Mouse (Mus musculus) forebrain, embryonic 13.5 days (tissue): Measurements from ENCODE around the gene Rnf180. TPM values are rescaled to one million over a fixed set of nuclear protein-coding genes. Genes with fewer than 3 reads are reported as not detected.

Experiments used
- ATAC-seq: fragments of 200-750 bp; cut with Nextera tagmentation; 2 replicates; pipeline ENCODE4 v1.8.0; 2017
- H3K27ac ChIP-seq: fragments of 300-500 bp; sonication (generic); 2 replicates; pipeline ENCODE4 v1.5.1; 2015; ENCODE audit warnings: inconsistent platforms, mild to moderate bottlenecking, moderate library complexity
- H3K27me3 ChIP-seq: fragments of 300-500 bp; sonication (generic); 2 replicates; pipeline ENCODE4 v1.6.1; 2015; ENCODE audit warnings: mild to moderate bottlenecking, inconsistent platforms
- H3K36me3 ChIP-seq: fragments of 300-500 bp; sonication (generic); 2 replicates; pipeline ENCODE4 v1.6.1; 2015; ENCODE audit warnings: mild to moderate bottlenecking, inconsistent platforms; ENCODE audit not compliant: poor library complexity, severe bottlenecking
- H3K4me1 ChIP-seq: fragments of 300-500 bp; sonication (generic); 2 replicates; pipeline ENCODE4 v1.6.1; 2015; ENCODE audit warnings: inconsistent platforms
- H3K4me2 ChIP-seq: fragments of 300-500 bp; sonication (generic); 2 replicates; pipeline ENCODE4 v1.6.1; 2015; ENCODE audit warnings: inconsistent platforms, mild to moderate bottlenecking, moderate library complexity
- H3K4me3 ChIP-seq: fragments of 300-500 bp; sonication (generic); 2 replicates; pipeline ENCODE4 v1.5.1; 2015; ENCODE audit warnings: mild to moderate bottlenecking, inconsistent platforms
- H3K9ac ChIP-seq: fragments of 300-500 bp; sonication (generic); 2 replicates; pipeline ENCODE4 v1.6.1; 2015; ENCODE audit warnings: mild to moderate bottlenecking, inconsistent platforms
- H3K9me3 ChIP-seq: fragments of 300-500 bp; sonication (generic); replicated peaks from 2 replicates; pipeline ENCODE4 v1.6.1; 2016; ENCODE audit warnings: inconsistent platforms
- WGBS: fragments of 180-500 bp; shearing (Covaris S2); methylation state at CpG from one replicate; pipeline ENCODE4 v1.1.7; 2015; 5-methylcytosine and 5-hydroxymethylcytosine counted together
- polyA plus RNA-seq: library from polyadenylated mRNA; unstranded; fragments of >200 nt; fragmentation: Nextera tagmentation; extraction: Ambion mirVana; gene quantifications from 2 replicates; pipeline ENCODE4 v1.2.1, GENCODE M21; 2015

Gene Rnf180
- polyA plus RNA-seq, 1 experiment from 2014 or later, result 25.5 TPM

DNA sequence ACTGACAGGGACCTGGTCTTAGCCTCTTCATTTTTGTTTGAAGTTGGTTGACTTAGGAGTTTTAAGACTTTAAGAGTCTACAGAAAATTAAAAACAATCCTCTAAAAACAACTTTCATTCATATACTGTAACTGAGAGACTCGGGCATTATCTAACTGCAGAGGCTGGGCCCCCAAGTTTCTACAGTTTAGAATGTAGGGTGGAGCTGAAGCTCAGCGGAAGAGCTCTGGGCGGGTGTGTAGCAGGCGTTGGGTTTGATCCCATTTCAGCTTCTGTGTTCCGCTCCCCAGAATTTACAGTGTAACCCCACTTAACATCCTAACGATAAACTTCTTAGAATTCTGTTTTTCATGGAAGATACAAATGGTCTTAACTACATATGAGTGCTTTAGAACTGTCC lies 183.0 kb downstream of the Rnf180 start:
- Histone ChIP-seq H3K9ac (no peak overlapping the region), H3K4me1 (no peaks in the 10 kb centered on the region)
- no peak for ATAC-seq

DNA sequence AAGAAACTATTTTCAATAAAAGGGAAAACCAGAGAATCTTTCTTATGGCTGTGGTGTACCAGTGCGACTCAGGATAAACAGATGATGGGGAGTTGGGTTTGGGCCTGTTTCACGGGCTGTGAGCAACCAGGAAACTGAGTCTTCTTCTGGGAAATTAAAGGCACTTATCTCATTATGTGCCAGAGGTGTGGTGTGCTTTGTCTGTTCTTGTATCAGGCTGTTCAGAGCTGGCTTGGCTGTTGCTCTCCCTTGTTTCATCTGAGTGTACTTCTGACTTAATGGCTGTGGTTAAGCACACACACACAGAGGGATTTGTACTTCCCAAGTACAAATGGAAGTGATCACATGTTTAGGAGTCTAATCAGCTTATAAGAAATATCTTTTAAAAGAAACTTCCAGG lies 190.2 kb downstream of the Rnf180 start:
- no peak overlapping the region for H3K4me2 ChIP-seq
- H3K4me1 ChIP-seq, result no peaks in the 10 kb centered on the region
- no peak for ATAC-seq
- no peak overlapping the region for H3K9ac ChIP-seq
- no peak overlapping the region for H3K27ac ChIP-seq
- no peaks in the 10 kb centered on the region for H3K36me3 ChIP-seq
- no peaks in the 10 kb centered on the region for H3K9me3 ChIP-seq
- no peaks in the 10 kb centered on the region for H3K27me3 ChIP-seq
- 91% methylated on average over 2 of the region's 2 CpGs for WGBS
- no peak overlapping the region for H3K4me3 ChIP-seq

More for the DNA sequence above, 183.0 kb downstream of the Rnf180 start:
- no peak overlapping the region for H3K27ac ChIP-seq
- H3K27me3 ChIP-seq, result no peaks in the 10 kb centered on the region
- H3K36me3 ChIP-seq, result no peaks in the 10 kb centered on the region
- no peak overlapping the region for H3K4me3 ChIP-seq
- H3K9me3 ChIP-seq, result no peaks in the 10 kb centered on the region; the same call in 1 of the 2 replicates
- WGBS, result 88% methylated on average over 6 of the region's 6 CpGs
- no peak overlapping the region for H3K4me2 ChIP-seq

DNA sequence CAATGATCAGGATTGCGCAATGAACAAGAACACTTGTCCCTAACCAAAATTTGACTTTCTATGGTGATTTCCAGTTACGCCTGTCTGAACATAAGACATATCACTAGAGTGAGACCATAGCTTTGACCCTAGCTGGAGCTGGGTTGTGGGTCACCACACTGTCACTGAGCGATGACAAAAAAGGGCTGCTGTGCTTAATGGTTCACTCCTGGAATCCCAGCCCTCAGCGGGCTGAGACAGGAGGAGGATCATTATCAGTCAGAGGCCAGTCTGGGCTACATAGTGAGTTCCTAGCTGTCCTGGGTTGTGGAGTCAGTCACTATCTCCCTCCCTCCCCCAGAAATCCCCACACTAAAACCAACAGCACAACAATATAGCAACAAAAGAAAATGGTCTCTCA lies 193.9 kb downstream of the Rnf180 start:
- Histone ChIP-seq H3K4me1 (no peaks in the 10 kb centered on the region), H3K4me3 (no peak overlapping the region), H3K9me3 (no peaks in the 10 kb centered on the region), H3K9ac (no peak overlapping the region), H3K27ac (no peak overlapping the region), H3K36me3 (no peaks in the 10 kb centered on the region), H3K4me2 (no peak overlapping the region), H3K27me3 (no peaks in the 10 kb centered on the region)
- ATAC-seq, result no peak
- 90% methylated on average over 4 of the region's 4 CpGs for WGBS

DNA sequence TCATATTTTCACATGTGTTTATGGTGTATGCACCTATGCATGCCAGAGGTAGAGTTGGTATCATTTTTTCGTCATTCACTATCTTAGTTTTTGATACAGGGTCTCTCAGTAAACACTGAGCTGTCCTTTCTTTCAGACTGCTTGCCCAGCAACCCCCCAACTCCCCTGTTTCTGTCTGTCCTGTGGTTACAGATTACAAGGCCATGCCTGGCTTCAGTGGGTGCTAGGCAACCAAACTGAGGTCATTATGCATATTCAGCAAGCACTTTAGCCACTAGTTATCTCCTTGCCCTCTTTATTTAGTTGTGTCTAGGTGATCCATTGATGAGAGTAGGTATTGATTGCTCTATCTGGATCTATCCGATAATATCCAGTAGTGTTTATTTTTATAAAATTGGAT lies 198.3 kb downstream of the Rnf180 start:
- Histone ChIP-seq H3K4me1 (no peaks in the 10 kb centered on the region), H3K4me2 (no peak overlapping the region), H3K36me3 (no peaks in the 10 kb centered on the region), H3K9ac (no peak overlapping the region), H3K4me3 (no peak overlapping the region), H3K9me3 (no peaks in the 10 kb centered on the region), H3K27me3 (no peaks in the 10 kb centered on the region), H3K27ac (no peak overlapping the region)
- no peak for ATAC-seq
- WGBS, result 85% methylated on average over 2 of the region's 2 CpGs

DNA sequence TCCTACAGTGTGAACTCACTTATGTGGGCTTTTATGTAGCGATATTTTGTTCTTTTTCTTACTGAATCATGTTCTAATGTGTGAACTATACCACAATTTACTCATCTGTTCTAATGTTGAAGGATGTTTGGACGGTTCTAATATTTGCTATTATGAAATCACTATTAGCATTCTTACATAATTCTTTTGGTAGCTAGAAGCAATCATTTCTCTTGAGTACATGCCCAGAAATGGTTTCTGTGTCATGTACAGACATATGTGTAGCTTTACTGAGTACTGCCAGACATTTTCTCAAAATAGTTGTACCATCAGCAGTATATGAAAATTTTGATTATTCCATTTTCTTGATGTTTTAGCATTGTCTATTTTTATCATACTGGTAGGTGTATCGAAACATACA lies 205.3 kb downstream of the Rnf180 start:
- no peaks in the 10 kb centered on the region for H3K36me3 ChIP-seq
- no peak for ATAC-seq
- H3K4me3 ChIP-seq, result no peak overlapping the region
- H3K9ac ChIP-seq, result no peak overlapping the region
- 93% methylated on average over 3 of the region's 3 CpGs for WGBS
- no peaks in the 10 kb centered on the region for H3K4me1 ChIP-seq
- no peak overlapping the region for H3K27ac ChIP-seq
- H3K4me2 ChIP-seq, result no peak overlapping the region
- H3K27me3 ChIP-seq, result no peaks in the 10 kb centered on the region
- no peaks in the 10 kb centered on the region for H3K9me3 ChIP-seq

DNA sequence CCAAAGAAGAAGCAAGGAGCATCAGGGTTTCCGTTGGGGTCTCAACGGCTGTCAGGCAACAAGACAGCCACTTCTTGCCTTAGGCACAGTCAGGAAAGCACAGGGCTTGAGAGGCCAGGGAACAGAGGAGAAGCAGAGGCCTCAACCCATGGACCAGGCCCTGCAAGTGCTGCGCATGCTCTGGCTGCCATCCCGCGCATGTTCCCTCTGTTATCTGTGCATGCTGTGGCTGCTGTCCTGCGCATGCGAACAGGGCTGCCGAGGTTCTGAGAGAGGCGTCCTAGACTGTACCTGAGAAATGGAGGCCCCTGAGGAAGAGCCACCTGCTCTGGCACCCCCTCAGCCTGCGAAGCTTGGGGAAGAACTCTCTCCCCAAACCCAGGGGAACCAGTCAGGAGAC lies 212.8 kb downstream of the Rnf180 start, which contains the start of gene 4933425L06Rik:
Gene 4933425L06Rik (plus strand): TSS at position 261 of the 400 bp plus-strand sequence.
- no peak for ATAC-seq
- 89% methylated on average over 10 of the region's 10 CpGs for WGBS
- Histone ChIP-seq H3K9me3 (no peaks in the 10 kb centered on the region), H3K36me3 (no peaks in the 10 kb centered on the region), H3K4me3 (no peak within 1 kb of the TSS), H3K27ac (no peak within 1 kb of the TSS), H3K9ac (no peak within 1 kb of the TSS), H3K4me2 (no peak within 1 kb of the TSS), H3K27me3 (no peaks in the 10 kb centered on the region), H3K4me1 (no peaks in the 10 kb centered on the region)

Other genes with a start within 250 kb of the Rnf180 start
- gene Rgs7bp, start 239.9 kb downstream of the Rnf180 start, polyA plus RNA-seq, result 2.2 and 2.7 TPM in 2 replicates
- not detected in 2 replicates for gene 4933425L06Rik, start 212.7 kb downstream of the Rnf180 start, polyA plus RNA-seq
- gene Htr1a, start 148.8 kb upstream of the Rnf180 start, polyA plus RNA-seq, result 0.28 and 0.35 TPM in 2 replicates